Mouse (Mus musculus): Measurements from ENCODE around the gene Lrrc3.
"Not testable (repeated sequence)": the region's sequence is repeated elsewhere in the genome, so short reads cannot be mapped to it uniquely, and the experiment has no call there.

The Lrrc3 gene

GRCm38 (mm10) chr10:77902211-77902893 lies at the start of gene Lrrc3:
Gene Lrrc3, minus strand, starts transcription at chr10:77902536.
- no peak for DNase-seq (ENCODE audit: low read depth, low spot score)

GRCm38 (mm10) chr10:77950468-77950867 lies 48.1 kb upstream of the Lrrc3 start:
- not testable (repeated sequence) for DNase-seq (ENCODE audit: low read depth, low spot score)

- DNase-seq (ENCODE audit: low read depth, low spot score) = no peak
These were observed 37.3 kb upstream of the Lrrc3 start for GRCm38 (mm10) chr10:77939685-77940084.

GRCm38 (mm10) chr10:77927375-77927774 lies 25.0 kb upstream of the Lrrc3 start:
- DNase-seq (ENCODE audit: low read depth, low spot score) = peak; percentile 16

DNA sequence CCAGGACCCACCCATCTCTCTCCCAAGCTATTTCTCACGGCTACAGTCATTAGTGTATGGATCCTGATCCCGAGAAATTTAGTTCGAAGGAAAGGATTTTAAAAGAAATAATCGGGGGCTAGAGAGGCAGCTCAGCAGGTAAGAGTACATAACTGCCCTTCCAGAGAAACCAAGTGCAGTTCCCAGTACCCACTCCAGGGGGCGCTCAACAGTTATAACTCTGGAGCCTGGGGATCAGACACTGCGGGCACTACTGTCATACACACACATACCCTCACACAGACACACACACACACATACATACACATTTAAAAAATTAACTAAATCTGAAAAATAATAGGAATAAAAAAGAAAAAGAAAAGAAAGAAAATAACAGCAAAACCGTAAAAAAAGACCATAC lies 23.8 kb upstream of the Lrrc3 start:
- DNase-seq (ENCODE audit: low read depth, low spot score) = no peak

DNA sequence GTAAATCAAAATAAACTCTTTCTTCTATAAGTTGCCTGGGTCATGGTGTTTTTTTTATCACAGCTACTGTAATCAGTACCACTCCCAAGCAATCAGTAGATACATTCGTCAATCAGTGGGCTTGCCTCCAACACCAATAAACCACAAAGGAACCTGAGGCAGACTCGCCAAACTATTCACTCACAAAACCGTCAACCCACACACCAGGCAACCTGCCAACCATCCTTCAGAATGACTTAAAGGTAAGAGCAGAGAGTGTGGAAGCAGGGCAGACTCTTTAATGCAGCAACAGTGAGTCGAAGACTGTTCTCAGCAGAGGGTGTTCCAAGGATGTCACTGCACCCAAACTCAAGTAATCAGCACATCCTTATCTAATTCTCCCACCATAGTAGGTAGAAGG lies 20.3 kb upstream of the Lrrc3 start:
- DNase-seq (ENCODE audit: low read depth, low spot score) = peak; percentile 42

DNA sequence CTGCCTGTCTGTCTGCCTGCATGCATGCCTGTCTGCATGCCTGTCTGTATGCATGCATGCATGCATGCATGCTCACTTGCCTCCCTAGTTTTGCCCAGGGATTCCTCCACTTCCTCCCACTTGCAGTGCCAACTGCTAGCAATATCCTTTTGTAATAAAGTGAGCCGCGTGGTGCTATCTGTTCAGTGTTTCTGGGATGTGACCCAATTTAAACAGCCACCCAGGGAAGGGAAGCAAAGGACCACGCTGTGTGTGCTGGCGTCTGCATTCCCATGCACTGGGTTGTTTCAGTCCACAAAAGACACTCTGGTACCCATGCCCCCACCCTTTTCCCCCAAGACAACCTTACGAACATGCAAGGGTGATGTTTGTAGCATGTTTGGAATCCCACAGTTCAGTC lies 18.7 kb upstream of the Lrrc3 start:
- peak; percentile 35 for DNase-seq (ENCODE audit: low read depth, low spot score)

DNA sequence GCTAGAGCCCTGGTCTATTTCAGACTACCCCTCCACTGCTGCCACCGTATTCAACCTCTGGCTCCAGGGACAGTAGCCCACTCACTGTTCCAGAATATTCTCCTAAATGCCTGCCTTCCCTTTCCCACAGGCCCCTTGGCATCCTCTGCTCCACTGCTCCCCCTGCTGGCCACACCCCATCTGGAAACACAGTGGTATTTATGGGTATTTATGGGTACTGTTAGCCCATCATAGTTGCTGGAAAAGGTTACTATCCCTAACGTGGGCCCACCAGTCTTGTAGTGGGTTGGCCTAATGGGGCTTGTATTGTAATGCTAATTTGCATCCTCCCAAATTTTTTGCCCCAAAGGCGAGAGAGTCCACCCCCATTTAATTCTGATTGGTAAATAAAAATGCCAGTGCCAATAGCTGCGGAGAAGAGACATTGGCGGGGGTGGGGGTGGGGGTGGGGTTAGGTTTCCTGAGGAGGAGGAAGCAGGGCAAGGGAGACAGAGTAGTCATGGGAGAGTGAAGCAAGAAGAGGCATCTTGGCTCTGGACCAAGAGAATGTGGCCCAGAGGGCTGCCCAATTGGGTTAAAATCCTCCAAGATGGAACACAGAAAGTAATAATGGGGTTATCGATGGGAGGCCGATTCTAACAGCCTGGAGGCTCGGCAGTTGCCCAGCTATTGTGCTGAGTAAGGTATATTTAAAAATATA lies 14.4 kb upstream of the Lrrc3 start:
- DNase-seq (ENCODE audit: low read depth, low spot score) = no peak

- DNase-seq (ENCODE audit: low read depth, low spot score) = no peak
These were observed 11.0 kb upstream of the Lrrc3 start for GRCm38 (mm10) chr10:77913292-77913691.

DNA sequence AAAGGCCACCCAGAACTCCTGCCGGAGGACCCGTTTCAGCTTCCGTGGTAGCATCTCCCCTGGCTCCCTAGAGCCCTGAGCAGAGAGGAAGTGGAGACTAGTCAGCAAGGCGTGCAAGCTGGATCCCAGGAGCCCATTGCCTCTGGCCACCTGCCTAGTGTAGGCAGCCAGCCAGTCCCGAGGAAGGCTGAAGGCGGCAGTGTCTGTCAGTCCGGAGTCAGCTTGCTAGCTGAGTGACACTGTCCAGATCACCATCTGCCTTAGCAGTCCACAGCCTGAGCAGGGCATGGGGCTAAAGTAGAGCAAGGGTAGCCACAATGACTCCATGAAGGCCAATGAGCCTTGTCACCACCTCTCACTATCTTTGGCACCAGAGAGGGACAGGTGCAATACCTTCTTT lies 10.3 kb upstream of the Lrrc3 start:
- DNase-seq (ENCODE audit: low read depth, low spot score) = no peak

DNA sequence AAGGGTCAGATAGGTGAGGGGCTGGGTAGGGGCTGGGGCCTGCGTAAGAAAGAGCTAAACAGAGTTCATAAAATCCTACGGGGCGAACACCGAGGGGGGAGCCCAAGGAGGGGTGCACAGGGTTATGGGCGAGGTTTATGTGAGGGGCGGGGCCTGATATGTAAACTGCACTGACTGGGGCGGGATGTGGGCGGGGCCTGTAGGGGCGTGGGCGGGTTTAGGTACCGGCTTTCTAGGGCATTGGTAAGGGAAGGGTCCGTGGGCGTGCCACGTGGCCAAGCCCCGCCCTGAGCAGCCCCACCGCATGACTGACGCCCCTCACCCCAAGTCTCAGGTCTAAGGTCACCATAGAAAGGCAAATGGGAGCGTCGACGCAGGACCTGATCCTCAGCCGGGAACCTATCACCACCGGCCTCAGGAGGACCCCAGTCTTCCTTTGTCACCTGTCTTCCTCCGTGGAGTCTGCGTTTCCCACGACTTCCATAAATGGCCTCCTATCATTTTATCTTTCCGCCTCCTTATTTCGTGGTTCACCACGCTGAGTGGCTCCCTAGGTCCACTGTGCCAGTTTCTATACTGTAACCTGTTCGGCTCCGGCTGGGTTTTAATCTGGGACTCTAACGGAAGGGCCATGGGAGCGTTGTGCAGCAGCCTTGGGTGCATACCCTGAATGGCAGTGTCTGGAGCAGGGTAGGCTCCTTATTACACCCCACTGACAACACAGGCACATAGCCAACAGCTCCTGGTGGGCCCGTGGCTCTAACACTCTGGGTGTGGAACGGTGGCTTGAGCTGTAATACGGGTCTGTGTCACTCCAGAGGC lies 769 bp upstream of the Lrrc3 start:
- DNase-seq (ENCODE audit: low read depth, low spot score) = peak; percentile 82

GRCm38 (mm10) chr10:77901871-77902210 lies 495 bp downstream of the Lrrc3 start:
- no peak for DNase-seq (ENCODE audit: low read depth, low spot score)

DNA sequence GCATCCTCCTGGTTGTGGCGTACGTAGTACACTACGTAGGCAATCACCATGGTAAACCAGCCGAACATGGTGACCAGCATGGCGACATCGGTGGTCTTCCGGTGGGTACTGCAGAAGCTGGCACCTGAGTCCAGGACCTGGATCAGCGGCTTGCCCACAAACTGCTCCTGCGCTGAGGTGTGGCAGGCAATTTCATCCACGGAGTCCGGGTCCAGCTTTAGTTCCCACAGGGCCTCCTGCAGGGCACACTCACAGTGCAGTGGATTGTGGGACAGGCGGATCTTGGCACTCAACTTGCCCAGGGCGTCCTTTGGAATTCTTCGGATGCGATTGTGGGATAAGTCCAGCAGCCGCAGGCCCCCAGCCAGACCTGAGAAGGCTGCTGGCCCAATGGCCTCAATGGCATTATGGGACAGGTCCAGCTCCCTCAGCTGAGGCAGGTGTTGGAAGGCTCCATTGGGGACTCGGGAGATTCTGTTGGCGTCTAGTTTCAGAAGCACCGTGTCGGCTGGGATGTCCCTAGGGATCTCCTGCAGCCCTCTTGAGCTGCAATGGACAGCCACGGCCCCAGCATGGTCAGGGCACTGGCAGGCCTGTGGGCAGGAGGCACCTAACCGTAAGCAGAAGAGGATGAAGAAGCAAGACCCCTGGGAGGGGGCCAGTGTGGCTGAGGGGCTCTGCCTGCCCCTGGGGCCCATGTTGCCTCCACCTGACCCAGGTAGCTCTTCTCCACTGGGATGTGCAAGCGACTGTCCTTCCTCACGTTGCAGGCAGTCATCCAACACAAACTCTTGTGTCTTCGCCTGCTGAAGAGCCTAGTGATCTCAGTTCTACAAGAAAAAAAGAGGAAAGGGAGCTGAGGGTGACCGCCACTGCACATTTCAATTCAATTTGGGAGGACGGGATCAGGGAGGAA lies 1.2 kb downstream of the Lrrc3 start:
- DNase-seq (ENCODE audit: low read depth, low spot score) = no peak

DNA sequence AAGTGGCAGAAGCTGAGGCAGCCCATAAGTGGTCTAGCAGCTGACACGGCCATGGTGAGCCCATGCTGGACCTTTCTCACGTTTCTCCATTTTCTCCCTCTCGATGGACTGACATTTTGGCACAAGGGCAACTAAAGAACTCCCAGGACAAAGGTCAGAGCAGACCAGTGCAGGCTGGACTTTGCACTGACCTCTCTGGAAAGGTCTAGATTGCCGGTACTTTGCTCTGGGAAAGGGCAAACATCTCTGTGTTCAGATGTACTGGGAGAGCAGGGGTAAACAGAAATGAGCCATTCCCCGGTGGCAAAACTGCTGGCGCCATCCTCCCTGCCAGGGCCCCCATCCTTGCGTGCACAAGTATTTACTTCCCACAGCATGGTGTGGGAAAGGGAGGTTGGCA lies 2.2 kb downstream of the Lrrc3 start:
- no peak for DNase-seq (ENCODE audit: low read depth, low spot score)

- DNase-seq (ENCODE audit: low read depth, low spot score) = no peak
These were observed 6.8 kb downstream of the Lrrc3 start for GRCm38 (mm10) chr10:77895562-77895961.

DNA sequence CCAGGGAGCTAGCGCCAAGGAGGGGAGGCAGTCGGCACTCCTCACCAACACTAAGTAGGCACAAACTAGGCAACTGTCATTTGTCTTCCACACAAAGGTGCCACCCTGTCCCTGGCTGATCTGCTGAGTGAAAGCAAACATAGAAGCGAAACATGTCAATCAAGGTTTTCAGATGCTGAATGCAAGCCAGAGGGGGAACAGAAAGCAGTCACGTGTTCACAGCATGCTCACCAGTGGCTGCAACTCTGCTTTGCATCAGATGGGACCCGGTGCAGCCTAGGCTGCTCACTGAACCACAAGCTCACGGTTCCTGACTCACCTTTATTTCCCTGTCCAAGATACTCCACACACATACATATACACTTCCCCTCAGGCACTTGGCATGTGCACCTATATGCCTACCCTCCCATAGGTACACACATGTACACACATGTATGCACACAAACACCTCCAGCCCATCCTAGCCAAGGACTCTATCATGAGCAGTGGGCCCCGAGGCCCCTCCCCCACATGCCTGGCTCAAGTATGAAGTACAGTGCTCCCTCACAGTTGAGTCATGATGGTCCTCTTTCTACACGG lies 11.3 kb downstream of the Lrrc3 start:
- DNase-seq (ENCODE audit: low read depth, low spot score) = no peak

DNA sequence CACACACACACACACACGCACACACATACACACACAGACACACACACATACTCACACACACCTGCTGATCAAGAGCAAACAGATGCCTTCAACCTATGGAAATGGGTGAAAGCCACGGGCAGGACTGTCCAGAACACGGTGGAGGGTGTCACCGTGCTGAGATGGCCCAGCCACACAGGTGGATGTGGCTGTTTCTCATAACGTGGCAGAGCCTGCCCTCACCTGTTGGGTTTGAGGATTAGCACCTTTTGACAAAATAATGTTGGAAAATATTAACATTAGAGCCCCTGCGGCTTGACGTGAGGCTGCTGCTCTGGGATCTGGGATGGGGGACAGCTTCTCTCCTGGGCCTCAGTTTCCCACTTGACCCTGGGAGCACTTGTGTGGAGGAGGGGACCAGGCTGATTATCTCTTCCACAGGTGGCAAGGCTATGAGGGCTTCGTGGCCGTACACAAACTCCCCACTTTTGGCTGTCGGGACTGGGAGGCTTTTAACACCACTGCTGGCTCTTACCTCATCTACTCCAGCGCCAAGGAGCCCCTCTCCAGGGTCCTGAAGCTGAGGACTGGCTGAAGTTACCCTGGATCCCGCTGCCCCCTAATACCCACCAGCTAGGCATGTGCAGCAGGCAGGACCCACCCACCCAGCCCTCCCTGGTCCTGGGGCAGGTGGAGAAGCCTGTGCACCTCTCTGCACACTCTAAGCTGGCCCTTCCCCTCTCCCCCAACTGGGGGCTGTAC lies 16.2 kb downstream of the Lrrc3 start:
- DNase-seq (ENCODE audit: low read depth, low spot score) = no peak

- no peak for DNase-seq (ENCODE audit: low read depth, low spot score)
These were observed 19.8 kb downstream of the Lrrc3 start for GRCm38 (mm10) chr10:77882553-77882952.

GRCm38 (mm10) chr10:77880305-77880704 lies 22.0 kb downstream of the Lrrc3 start:
- no peak for DNase-seq (ENCODE audit: low read depth, low spot score)

GRCm38 (mm10) chr10:77878985-77879384 lies 23.4 kb downstream of the Lrrc3 start:
- DNase-seq (ENCODE audit: low read depth, low spot score) = no peak

Measured in telencephalon, adult 2 months (tissue).